Mouse (Mus musculus): ENCODE results near the gene Plxna2.

GRCm38 (mm10) chr1:194665715-194666114, 47.7 kb downstream of the Plxna2 start:
- TF ChIP-seq CTCF (IDR thresholded peaks at IDR 0.05; ENCODE audit: extremely low read depth, insufficient read depth, insufficient read length, insufficient replicate concordance), result no peak
- no peak for TF ChIP-seq POLR2A (IDR thresholded peaks at IDR 0.05; ENCODE audit: low read depth, low read length)

All from spleen, adult 2 months (tissue).